Mouse (Mus musculus): Measurements from ENCODE around the gene Akt1. TPM values are rescaled to one million over a fixed set of nuclear protein-coding genes. Genes with fewer than 3 reads are reported as not detected.

The Akt1 gene
- total RNA-seq, 2 experiments from 2014 or later, result 182 to 193 TPM

DNA sequence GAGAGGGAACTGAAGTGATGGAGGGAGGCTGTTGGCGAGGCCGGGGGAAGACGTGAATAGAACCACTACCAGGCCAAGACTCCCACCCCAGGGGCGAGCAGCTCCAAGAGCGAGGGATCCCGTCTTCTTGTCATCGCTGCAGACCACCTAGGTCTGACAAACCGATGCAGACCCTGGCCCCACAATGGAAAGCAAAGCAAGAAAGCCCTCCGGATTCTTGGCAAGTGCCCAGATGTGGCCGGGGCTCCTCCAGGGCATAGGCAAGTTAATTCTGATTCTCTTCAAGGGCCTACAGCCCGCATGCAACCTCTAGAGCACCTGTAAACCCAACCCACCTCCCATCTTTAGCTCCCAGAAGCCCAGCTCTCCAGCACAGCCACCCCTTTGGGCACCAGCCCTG, 11.4 kb downstream of the Akt1 start:
- no peak for DNase-seq

DNA sequence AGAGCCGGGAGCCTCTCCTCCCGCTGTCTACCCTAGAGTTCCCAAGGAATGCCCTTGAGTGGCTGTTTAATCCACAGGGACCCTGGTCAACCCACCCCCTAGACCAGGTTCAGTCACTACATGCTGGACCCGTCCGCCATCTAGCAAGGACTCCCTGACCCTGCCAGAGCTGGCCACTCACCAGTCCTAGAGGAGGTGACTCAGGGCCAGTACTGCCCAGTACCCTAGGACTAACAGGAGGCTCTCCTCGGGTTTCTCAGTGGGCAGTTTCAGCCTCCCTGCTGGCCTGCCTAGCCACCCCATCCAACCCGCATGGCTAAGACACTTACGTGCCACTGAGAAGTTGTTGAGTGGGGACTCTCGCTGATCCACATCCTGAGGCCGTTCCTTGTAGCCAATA, 12.8 kb downstream of the Akt1 start:
- no peak for DNase-seq

DNA sequence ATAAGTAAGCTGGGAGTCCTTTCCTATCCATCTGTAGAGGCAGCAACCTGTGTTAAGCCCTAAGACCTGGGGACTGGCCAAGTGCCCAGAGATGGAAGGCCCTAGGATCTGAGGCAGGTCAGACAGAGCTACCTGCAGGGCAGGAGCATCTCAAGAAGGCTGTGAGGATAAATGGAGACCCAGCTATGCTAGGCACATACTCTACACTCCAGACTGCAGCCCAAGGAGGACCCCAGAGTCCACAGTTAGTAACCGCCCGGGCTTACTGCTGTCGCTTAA, 13.4 kb downstream of the Akt1 start:
- no peak for DNase-seq

DNA sequence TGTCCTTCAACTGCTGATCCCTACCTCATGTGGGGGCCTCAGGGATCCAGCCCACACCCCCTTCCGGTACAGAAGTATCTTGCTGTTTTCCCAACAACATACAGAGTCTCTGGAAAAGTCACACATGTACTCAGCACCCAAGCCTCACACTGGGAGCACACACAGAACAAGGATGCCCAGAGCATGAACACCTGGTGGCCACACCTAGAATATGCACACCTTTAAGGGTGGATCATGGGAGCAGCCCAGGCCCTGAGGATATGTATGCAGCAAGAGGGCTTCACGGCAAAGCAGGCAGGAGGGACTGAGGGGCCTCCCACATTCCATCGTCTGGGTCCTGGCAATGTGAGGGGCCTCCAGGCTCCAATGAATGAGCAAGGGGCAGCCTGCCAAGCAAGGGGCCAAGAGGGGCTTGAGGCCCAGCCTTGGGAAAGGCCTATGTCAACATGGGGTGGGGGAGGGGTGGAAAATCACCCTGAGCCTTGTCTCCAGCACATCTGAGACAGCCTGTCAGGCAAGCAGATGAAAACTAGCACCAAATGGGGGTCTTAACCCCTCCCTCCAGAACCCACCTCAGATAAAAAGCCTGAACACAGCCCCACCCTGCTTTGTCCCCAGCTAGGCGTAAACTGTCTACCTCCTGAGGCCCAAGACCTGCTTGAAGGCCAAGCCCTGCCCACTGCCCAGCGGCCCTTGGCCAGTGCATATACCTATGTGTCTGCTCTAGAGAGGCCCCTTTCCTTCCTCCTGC, 13.9 kb downstream of the Akt1 start:
- no peak for DNase-seq

- DNase-seq, result peak; percentile 64 to 84
Observed at GRCm38 (mm10) chr12:112659109-112659508, 15.6 kb downstream of the Akt1 start.

GRCm38 (mm10) chr12:112658619-112659018, 16.1 kb downstream of the Akt1 start:
- DNase-seq, result peak; percentile 41 to 58

- DNase-seq, result no peak
Observed at GRCm38 (mm10) chr12:112654076-112654475, 20.6 kb downstream of the Akt1 start.

- peak; percentile 88 to 95 for DNase-seq
Observed at GRCm38 (mm10) chr12:112653157-112653824, 21.4 kb downstream of the Akt1 start.

DNA sequence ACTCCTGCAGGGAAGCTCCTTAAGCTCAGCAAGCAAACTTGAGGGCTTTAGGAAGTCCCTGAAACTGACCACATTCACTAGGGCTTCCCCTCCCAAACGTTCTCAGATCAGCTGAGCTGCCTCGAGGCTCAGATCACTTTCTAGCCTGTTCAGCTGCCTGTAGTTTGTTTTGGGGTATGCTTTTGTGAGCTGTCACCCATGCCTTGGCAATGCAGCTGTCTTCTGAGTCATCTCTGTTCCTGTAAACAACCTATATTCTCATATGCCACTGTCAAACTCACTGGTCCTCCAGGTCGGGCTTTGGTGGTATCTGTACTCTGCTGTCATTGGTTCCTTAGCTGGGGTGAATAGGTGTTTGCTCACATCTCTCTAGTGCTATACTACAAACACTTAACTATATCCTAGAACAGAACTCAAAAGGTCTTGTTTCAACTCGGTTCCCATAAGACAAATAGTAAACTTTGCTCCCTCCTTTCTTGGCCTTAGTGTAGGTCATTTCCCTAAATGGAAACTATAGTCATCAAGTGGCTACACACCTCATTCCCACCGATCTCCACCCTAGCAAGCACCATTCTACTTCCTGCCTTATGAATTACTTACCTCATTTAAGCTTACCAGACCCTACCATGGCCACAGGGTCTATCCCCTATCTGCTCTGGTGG, 22.8 kb downstream of the Akt1 start:
- no peak for DNase-seq

DNA sequence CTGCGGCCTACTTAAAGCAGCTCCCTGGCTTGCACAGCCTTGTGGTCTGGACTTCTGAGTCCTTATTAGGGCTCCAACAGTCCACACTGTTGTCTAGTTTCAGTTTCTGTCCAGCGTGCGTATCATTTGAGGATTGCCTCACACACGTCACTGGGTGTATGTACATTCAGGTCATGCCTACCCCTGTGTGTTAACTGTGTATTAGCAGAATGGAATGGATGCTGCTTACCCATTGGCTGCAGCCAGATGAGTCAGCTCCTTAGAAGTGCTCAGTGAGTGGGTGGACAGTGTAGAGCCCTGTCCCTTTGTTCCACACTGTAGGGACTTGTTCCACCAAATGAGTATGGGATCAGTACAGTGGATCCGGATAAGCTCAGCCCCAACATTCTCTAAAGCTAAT, 26.6 kb downstream of the Akt1 start:
- DNase-seq, result no peak

- DNase-seq, result no peak
Observed at GRCm38 (mm10) chr12:112646139-112646538, 28.5 kb downstream of the Akt1 start.

DNA sequence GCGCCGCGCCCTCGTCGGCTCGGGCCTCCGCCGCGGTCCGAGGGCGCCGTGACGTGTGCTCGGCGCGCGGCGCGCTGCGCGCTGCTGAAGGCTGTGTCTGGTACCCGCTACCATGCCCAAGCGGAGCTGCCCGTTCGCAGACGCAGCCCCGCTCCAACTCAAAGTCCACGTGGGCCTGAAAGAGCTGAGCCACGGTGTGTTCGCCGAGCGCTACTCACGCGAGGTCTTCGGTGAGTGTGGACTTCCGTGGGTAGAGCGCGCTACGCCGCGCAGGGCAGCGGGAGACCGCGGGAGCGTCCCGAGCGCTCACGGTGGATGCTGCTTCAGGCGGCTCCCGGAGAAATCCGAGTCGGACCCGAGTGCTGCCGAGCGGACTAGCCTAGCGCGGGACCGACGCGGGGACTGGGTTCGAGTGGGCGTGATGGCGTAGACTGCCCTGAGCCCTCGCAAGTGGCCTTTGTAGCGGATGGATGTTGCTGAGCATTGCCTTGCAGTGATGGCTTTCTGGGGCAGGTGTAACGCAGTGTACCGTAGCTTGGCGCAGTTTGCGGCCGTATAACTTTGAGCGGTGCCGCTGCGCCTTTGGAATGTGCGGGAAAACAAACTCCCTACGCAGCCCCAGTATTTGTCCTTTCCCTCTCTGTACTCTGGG, 29.7 kb downstream of the Akt1 start:
- DNase-seq, result peak in 1 of 2 experiments; percentile 30

GRCm38 (mm10) chr12:112644180-112644854, 30.4 kb downstream of the Akt1 start, which contains the start of gene Siva1:
Gene Siva1, plus strand, starts transcription at chr12:112644679.
- peak; percentile 99 to 100 for DNase-seq

DNA sequence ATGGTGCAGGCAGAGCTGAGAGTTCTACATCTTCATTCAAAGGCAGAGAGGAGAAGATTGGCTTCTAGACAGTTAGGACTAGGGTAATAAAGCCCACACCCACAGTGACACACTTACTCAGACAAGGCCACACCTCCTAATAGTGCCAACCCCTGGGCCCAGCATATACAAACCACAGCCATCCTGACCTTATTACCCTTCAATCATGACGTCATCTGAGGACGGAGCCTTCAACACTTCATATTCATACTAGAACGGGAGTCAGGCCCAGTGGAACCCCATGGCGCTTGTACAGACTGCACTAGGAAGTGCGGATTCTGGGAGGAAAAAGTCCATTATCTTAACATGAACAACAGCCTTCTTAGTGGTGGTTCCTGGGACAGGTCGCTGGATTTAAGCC, 31.6 kb downstream of the Akt1 start:
- no peak for DNase-seq

DNA sequence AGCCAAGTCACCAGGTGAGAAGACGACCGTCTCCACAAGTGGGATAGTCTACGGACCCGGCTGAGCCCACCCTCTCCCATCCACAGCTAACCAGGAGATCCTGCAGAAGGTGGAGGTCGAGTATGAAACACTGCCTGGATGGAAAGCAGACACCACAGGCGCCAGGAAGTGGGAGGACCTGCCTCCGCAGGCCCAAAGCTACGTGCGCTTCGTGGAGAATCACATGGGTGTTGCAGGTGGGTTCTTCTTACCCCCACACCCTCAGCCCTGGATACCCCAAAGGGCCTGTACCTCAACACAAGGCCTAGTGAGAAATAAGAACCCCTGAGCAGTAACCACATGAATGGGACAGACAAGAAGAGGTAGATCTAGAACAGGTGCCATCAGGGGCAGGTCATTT, 35.2 kb downstream of the Akt1 start:
- no peak for DNase-seq

GRCm38 (mm10) chr12:112633686-112634085, 41.0 kb downstream of the Akt1 start:
- DNase-seq, result no peak

- peak in 1 of 2 experiments; percentile 64 for DNase-seq
Observed at GRCm38 (mm10) chr12:112632907-112633306, 41.8 kb downstream of the Akt1 start.

DNA sequence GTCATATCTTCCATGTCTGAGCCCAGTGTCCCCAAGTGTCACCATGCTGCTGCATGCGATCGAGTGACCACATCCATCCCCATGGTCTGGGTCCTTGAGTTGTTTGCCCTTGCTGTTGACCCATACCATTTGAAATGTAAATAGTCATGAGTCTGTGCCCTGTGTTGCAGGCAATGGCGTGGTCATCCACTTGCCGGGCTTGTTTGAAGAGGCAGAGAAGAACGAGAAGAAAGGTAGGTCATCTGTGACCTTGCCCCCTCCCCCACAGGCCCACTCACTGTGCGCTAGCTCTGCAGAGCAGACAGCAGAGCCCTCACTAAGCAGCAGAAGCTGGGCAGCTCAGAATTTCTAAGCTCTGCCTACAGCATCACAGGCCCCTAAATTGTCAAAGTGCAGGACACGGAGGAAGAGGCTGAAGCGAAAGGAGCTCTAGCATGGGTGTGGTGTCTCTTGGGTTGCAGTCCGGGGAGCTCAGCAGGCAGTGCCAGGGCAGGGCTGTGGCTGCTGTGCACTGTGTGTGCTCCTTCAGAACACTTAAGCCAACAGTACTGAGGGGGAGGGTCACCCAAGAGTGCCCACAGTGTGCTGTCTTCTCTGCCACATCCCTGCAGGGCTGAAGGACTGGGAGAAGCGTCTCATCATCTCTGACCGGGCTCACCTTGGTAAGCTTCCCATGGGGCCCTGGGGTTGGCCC, 42.5 kb downstream of the Akt1 start:
- no peak for DNase-seq

- DNase-seq, result no peak
Observed at GRCm38 (mm10) chr12:112631472-112631871, 43.2 kb downstream of the Akt1 start.

GRCm38 (mm10) chr12:112630796-112631195, 43.9 kb downstream of the Akt1 start:
- DNase-seq, result no peak

DNA sequence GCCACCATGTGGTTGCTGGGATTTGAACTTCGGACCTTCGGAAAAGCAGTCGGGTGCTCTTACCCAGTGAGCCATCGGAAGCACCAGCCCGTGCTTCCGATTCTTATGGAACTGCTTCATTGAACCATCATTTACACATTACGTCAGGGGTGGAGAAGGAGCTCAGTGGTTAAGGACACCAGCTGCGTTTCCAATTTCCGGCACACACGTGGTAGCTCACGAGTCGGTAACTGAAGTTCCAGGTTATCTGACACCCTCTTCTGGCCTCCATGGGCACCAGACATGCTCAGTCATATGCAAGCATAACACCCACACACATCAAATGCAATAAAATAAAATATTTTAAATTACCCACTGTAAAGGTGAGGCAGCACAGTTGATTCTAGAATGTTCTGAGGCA, 44.7 kb downstream of the Akt1 start:
- DNase-seq, result no peak
